8 mouse cellular contexts compared by ENCODE assay signal in genomic region chr1:74713859-74714730, GRCm38 (mm10). TPM values are rescaled to one million over a fixed set of nuclear protein-coding genes. Genes with fewer than 3 reads are reported as not detected.
DNase-seq lines count a peak whose midpoint lies in the region; ATAC-seq and TF ChIP-seq lines count a peak whose summit lies in the region.

No protein-coding gene starts in this region.

- 22% methylated on average over 12 of the region's 12 CpGs for WGBS in kidney, adult 2 months
- WGBS in hindbrain, embryonic 11.5 days, result 39% methylated on average over 12 of the region's 12 CpGs
- 38% methylated on average over 12 of the region's 12 CpGs for WGBS in midbrain, embryonic 11.5 days

- peak overlapping the region; percentile 92 for H3K4me2 ChIP-seq in hindbrain, embryonic 11.5 days (replicated peaks; ENCODE audit: low read depth, low read length)
- peak overlapping the region; percentile 92 for H3K4me2 ChIP-seq in midbrain, embryonic 11.5 days

- no peak for DNase-seq in kidney, adult 2 months
- DNase-seq in kidney, postnatal 14 days, result no peak
- no peak for DNase-seq in hindbrain, embryonic 11.5 days (ENCODE audit: low spot score)
- peak; percentile 90 for DNase-seq in midbrain, embryonic 11.5 days (ENCODE audit: low spot score, missing footprints)
- DNase-seq in layer of hippocampus, postnatal 25 days (ENCODE audit: extremely low spot score in 1 of 2, low spot score in 1 of 2), result no peak
- DNase-seq in spleen, adult 12 weeks (ENCODE audit: low spot score), result no peak
- no peak for DNase-seq in kidney, adult 9 months

- H3K27me3 ChIP-seq in kidney, adult 2 months (replicated peaks; ENCODE audit: control insufficient read depth, insufficient read depth, low read length), result no peaks in the 10 kb centered on the region
- H3K27me3 ChIP-seq in hindbrain, embryonic 11.5 days (ENCODE audit: control insufficient read depth, insufficient read depth, low read length), result no peaks in the 10 kb centered on the region
- no peaks in the 10 kb centered on the region for H3K27me3 ChIP-seq in midbrain, embryonic 11.5 days (ENCODE audit: control insufficient read depth, insufficient read depth, low read length)

- no peak for TF ChIP-seq CTCF in kidney, adult 2 months (conservative IDR thresholded peaks at IDR 0.05; ENCODE audit: insufficient read depth, insufficient read length, low read depth, low read length)

- no peaks in the 10 kb centered on the region for H3K36me3 ChIP-seq in kidney, adult 2 months (ENCODE audit: control insufficient read depth, insufficient read depth, low read length)
- H3K36me3 ChIP-seq in hindbrain, embryonic 11.5 days (ENCODE audit: control insufficient read depth, insufficient read depth, low read length), result no peaks in the 10 kb centered on the region
- no peaks in the 10 kb centered on the region for H3K36me3 ChIP-seq in midbrain, embryonic 11.5 days (ENCODE audit: control insufficient read depth, insufficient read depth, low read length)

- H3K4me1 ChIP-seq in kidney, adult 2 months (ENCODE audit: control insufficient read depth, insufficient read depth, low read length), result peaks cover 4% of the 10 kb centered on the region
- peaks cover 7% of the 10 kb centered on the region; the same call in 1 of the 2 replicates for H3K4me1 ChIP-seq in brown adipose tissue, adult 24 weeks (ENCODE audit: control insufficient read depth, insufficient read depth, insufficient read length, low read length)
- no peaks in the 10 kb centered on the region; the same call in 1 of the 2 replicates for H3K4me1 ChIP-seq in hindbrain, embryonic 11.5 days (replicated peaks; ENCODE audit: control insufficient read depth, insufficient read depth, low read length)
- H3K4me1 ChIP-seq in midbrain, embryonic 11.5 days (ENCODE audit: control insufficient read depth, insufficient read depth, low read length), result no peaks in the 10 kb centered on the region

- no peaks in the 10 kb centered on the region for H3K9me3 ChIP-seq in hindbrain, embryonic 11.5 days (ENCODE audit: control insufficient read depth, low read length)
- no peaks in the 10 kb centered on the region for H3K9me3 ChIP-seq in midbrain, embryonic 11.5 days (ENCODE audit: control insufficient read depth, low read length)

- H3K9ac ChIP-seq in hindbrain, embryonic 11.5 days (ENCODE audit: low read depth, low read length), result peak overlapping the region; percentile 67
- H3K9ac ChIP-seq in midbrain, embryonic 11.5 days (ENCODE audit: low read length), result peak overlapping the region; percentile 65

- no peak for TF ChIP-seq POLR2A in kidney, adult 2 months (IDR thresholded peaks at IDR 0.05; ENCODE audit: low read depth, low read length)

- H3K4me3 ChIP-seq in kidney, adult 2 months (ENCODE audit: insufficient read depth, low read depth, low read length), result peak overlapping the region; percentile 73
- peak overlapping the region; percentile 74 for H3K4me3 ChIP-seq in brown adipose tissue, adult 24 weeks (ENCODE audit: insufficient read depth, low read depth, low read length)
- peak overlapping the region; percentile 37 for H3K4me3 ChIP-seq in hindbrain, embryonic 11.5 days (ENCODE audit: low read depth, low read length)
- peak overlapping the region; percentile 43 for H3K4me3 ChIP-seq in midbrain, embryonic 11.5 days (ENCODE audit: low read depth, low read length)

- H3K27ac ChIP-seq in kidney, adult 2 months (ENCODE audit: insufficient read depth, low read depth, low read length), result 0 out of 2 replicates have a peak overlapping the region, but pooled peaks have one; percentile 76
- H3K27ac ChIP-seq in brown adipose tissue, adult 24 weeks (replicated peaks; ENCODE audit: low read depth, low read length), result peak overlapping the region; percentile 81
- H3K27ac ChIP-seq in hindbrain, embryonic 11.5 days (ENCODE audit: low read depth, low read length), result no peak overlapping the region
- H3K27ac ChIP-seq in midbrain, embryonic 11.5 days (ENCODE audit: low read depth, low read length), result no peak overlapping the region

- ATAC-seq in hindbrain, embryonic 11.5 days (ENCODE audit: low FRiP score), result no peak
- no peak; the same call in 1 of the 2 replicates for ATAC-seq in midbrain, embryonic 11.5 days (ENCODE audit: low FRiP score)

RNA-seq across cellular contexts. Expression of gene Cyp27a1, which starts 0.7 kb away (rescaled TPM):
- polyA plus RNA-seq in kidney, adult 2 months (2012; rRNA removed), result 31.7 and 34.6 TPM in 2 replicates
- polyA plus RNA-seq in brown adipose tissue, adult 24 weeks (2012; ENCODE audit: insufficient read depth, insufficient read length, missing spikeins), result 40.2 and 90.5 TPM in 2 replicates
- polyA plus RNA-seq in hindbrain, embryonic 11.5 days (2014; fragmentation: Nextera tagmentation; extraction: Ambion mirVana), result 6.4 TPM in 2 replicates
- polyA plus RNA-seq in midbrain, embryonic 11.5 days (2014; fragmentation: Nextera tagmentation; extraction: Ambion mirVana), result 6.7 and 7.1 TPM in 2 replicates
- total RNA-seq in layer of hippocampus, postnatal 25 days (2021), result 1 to 10 TPM; 2.5 to 2.9 TPM

RNA-seq across cellular contexts. Expression of gene Prkag3, which starts 34.9 kb away (rescaled TPM):
- 2.9 TPM in 2 replicates for polyA plus RNA-seq in kidney, adult 2 months (2012; rRNA removed)
- 0.59 and 1.3 TPM in 2 replicates for polyA plus RNA-seq in brown adipose tissue, adult 24 weeks (2012; ENCODE audit: insufficient read depth, insufficient read length, missing spikeins)
- 0.22 TPM in 1 of 2 replicates, not detected in the other for polyA plus RNA-seq in hindbrain, embryonic 11.5 days (2014; fragmentation: Nextera tagmentation; extraction: Ambion mirVana)
- not detected in 2 replicates for polyA plus RNA-seq in midbrain, embryonic 11.5 days (2014; fragmentation: Nextera tagmentation; extraction: Ambion mirVana)
- not detected for total RNA-seq in layer of hippocampus, postnatal 25 days (2021)

RNA-seq across cellular contexts. Expression of gene Ttll4, which starts 52.5 kb away (rescaled TPM):
- 11.2 and 15.2 TPM in 2 replicates for polyA plus RNA-seq in kidney, adult 2 months (2012; rRNA removed)
- 6.2 and 9.6 TPM in 2 replicates for polyA plus RNA-seq in brown adipose tissue, adult 24 weeks (2012; ENCODE audit: insufficient read depth, insufficient read length, missing spikeins)
- 25.6 and 38.0 TPM in 2 replicates for polyA plus RNA-seq in hindbrain, embryonic 11.5 days (2014; fragmentation: Nextera tagmentation; extraction: Ambion mirVana)
- 40.5 and 41.8 TPM in 2 replicates for polyA plus RNA-seq in midbrain, embryonic 11.5 days (2014; fragmentation: Nextera tagmentation; extraction: Ambion mirVana)
- total RNA-seq in layer of hippocampus, postnatal 25 days (2021), result 10 to 100 TPM; 20.3 to 26.7 TPM

RNA-seq across cellular contexts. Expression of gene Wnt6, which starts 57.6 kb away (rescaled TPM):
- 0.27 and 0.48 TPM in 2 replicates for polyA plus RNA-seq in kidney, adult 2 months (2012; rRNA removed)
- not detected in 2 replicates for polyA plus RNA-seq in brown adipose tissue, adult 24 weeks (2012; ENCODE audit: insufficient read depth, insufficient read length, missing spikeins)
- polyA plus RNA-seq in hindbrain, embryonic 11.5 days (2014; fragmentation: Nextera tagmentation; extraction: Ambion mirVana), result 6.7 and 10.0 TPM in 2 replicates
- 3.3 and 3.4 TPM in 2 replicates for polyA plus RNA-seq in midbrain, embryonic 11.5 days (2014; fragmentation: Nextera tagmentation; extraction: Ambion mirVana)
- under 1 TPM in 1 of 2 experiments, not detected in 1; 0.37 TPM for total RNA-seq in layer of hippocampus, postnatal 25 days (2021)

Comparison
In these comparisons a context has a peak if more than half of its experiments do, and no peak if none do; other contexts are left out.
1. H3K27ac ChIP-seq: peak in kidney, adult 2 months (single experiment) and brown adipose tissue, adult 24 weeks (single experiment); none in hindbrain, embryonic 11.5 days (single experiment) and midbrain, embryonic 11.5 days (single experiment).
2. Peak in every context shown above with its lines, with median percentiles within 50 percentile points of each other: H3K4me3 ChIP-seq.